Mouse (Mus musculus): ENCODE data around the gene Chchd6. TPM values are rescaled to one million over a fixed set of nuclear protein-coding genes. Genes with fewer than 3 reads are reported as not detected.

Gene Chchd6
- polyA plus RNA-seq, 1 experiment from 2014 or later = 178 TPM

DNA sequence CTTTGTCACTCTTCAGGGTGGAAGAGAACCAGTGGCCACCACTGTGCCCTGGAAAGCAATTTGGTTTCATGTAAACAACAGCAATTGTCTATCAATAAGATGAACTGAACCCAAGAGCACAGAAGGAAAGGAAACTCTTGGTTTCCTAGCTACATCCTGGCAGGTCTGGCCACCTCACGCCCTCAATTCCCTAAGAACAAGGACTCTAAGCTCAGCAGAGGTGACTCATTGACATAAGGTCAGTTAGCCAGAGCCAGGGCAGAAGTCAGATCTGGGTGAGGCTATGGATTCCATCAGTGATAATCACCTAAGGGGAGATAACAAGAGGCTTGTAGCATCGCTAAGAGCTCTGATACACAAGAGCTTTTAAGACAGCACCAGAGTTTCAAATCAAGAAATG is 137.9 kb downstream of the Chchd6 start:
- Histone ChIP-seq H3K4me2 (no peak overlapping the region), H3K4me1 (replicated peaks) (peaks cover 11% of the 10 kb centered on the region), H3K9ac (no peak overlapping the region), H3K4me3 (no peak overlapping the region), H3K9me3 (no peaks in the 10 kb centered on the region), H3K36me3 (no peaks in the 10 kb centered on the region), H3K27me3 (no peaks in the 10 kb centered on the region), H3K27ac (replicated peaks) (no peak overlapping the region)
- WGBS = 94% methylated on average over 2 of the region's 2 CpGs
- ATAC-seq (ENCODE audit: low FRiP score, low read depth) = no peak

DNA sequence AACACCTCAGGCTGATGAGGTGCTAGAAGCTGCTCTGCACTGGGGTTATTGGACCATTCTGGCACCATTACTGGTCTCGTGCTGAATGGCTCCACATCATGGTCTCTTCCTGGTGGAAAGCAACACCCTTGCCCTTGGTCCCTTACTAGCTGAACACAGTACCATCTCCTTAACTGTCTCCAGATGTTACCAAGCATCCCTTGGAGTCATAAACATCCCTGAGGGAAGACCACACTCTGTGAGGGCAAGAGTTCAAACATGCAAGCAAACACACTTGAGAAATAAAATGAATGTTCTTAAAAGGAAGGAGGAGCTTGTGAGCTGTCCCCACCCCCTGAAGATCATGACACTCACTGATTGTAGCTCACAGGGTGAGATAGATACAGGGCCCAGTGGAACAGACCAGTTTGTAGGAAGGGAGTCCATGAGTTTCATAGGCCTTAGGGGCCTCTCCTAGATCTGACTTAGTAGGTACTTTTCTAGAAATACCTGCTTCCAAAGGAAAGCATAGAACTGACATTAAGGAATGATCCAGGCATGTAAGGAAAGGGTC is 139.0 kb downstream of the Chchd6 start:
- 76% methylated on average over 1 of the region's 1 CpGs for WGBS
- no peak overlapping the region for H3K27ac ChIP-seq (replicated peaks)

GRCm38 (mm10) chr6:89455523-89456000 is 139.9 kb downstream of the Chchd6 start:
- H3K27me3 ChIP-seq = no peaks in the 10 kb centered on the region
- no peak overlapping the region for H3K4me2 ChIP-seq
- 74% methylated on average over 4 of the region's 4 CpGs for whole genome bisulfite sequencing
- no peak for ATAC-seq (ENCODE audit: low FRiP score, low read depth)
- no peak overlapping the region for H3K9ac ChIP-seq
- H3K4me3 ChIP-seq = no peak overlapping the region
- no peaks in the 10 kb centered on the region for H3K36me3 ChIP-seq
- H3K9me3 ChIP-seq = no peaks in the 10 kb centered on the region
- no peak overlapping the region for H3K27ac ChIP-seq (replicated peaks)
- peaks cover 14% of the 10 kb centered on the region for H3K4me1 ChIP-seq (replicated peaks)

More for the DNA sequence above, 139.0 kb downstream of the Chchd6 start:
- Histone ChIP-seq H3K36me3 (no peaks in the 10 kb centered on the region), H3K4me2 (no peak overlapping the region), H3K4me1 (replicated peaks) (peaks cover 14% of the 10 kb centered on the region), H3K27me3 (no peaks in the 10 kb centered on the region), H3K9ac (no peak overlapping the region), H3K4me3 (no peak overlapping the region), H3K9me3 (no peaks in the 10 kb centered on the region)
- no peak for ATAC-seq (ENCODE audit: low FRiP score, low read depth)

DNA sequence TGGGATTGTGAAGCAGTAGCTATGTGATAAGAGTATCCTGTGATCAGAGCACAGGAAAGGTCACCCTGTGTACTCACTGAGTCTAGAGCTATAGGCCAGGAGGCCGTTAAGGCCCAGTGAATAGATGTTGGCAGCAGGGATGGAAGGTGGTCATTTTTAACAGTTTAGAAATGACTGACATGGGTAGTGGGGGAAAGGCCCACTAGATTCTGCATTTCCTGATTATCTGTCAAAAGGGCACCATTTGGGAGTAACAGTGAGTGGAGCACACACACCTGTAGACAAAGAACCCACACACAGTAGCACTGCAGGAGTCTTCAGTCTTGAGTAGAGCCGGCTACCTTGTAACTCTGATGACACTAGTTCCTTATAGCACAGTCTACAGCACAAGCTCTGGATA is 141.0 kb downstream of the Chchd6 start:
- Histone ChIP-seq H3K4me3 (no peak overlapping the region), H3K9me3 (no peaks in the 10 kb centered on the region), H3K9ac (no peak overlapping the region), H3K4me2 (no peak overlapping the region), H3K27me3 (no peaks in the 10 kb centered on the region), H3K27ac (replicated peaks) (no peak overlapping the region), H3K4me1 (replicated peaks) (peaks cover 14% of the 10 kb centered on the region), H3K36me3 (no peaks in the 10 kb centered on the region)
- no peak for ATAC-seq (ENCODE audit: low FRiP score, low read depth)
- WGBS = 94% methylated on average over 2 of the region's 2 CpGs

DNA sequence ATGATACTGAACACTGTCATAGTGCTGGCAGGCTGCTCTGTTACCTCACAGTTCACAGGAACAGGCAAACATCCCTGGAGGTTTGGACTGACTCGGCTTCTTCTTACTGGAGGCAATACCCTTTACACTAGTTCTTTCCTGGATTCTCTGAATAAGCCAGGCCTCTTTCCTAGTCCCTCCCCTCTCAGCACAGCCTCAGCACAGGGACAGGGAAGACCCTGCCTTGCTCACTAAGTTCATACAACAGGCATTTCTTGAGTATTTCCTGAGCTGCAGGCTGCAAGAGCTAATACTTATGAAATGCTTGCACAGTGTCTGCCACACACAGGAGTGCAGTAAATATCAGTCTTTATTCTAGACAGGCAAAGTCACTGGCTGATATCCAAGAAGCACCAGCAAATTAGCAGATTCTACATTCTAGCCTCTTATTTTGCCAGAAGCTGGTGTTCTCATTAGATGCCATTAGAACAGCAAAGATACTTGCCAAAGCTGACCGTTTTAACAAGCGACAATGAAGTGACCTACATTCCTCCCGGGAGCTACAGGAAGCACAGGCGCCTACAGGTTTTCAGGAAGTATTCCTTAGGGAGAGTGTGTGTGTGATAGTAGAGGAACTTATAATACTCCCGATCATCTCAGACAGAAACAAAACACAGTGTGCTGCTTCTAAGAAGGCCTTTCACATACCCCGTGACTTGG is 142.3 kb downstream of the Chchd6 start:
- WGBS = 45% methylated on average over 7 of the region's 7 CpGs

DNA sequence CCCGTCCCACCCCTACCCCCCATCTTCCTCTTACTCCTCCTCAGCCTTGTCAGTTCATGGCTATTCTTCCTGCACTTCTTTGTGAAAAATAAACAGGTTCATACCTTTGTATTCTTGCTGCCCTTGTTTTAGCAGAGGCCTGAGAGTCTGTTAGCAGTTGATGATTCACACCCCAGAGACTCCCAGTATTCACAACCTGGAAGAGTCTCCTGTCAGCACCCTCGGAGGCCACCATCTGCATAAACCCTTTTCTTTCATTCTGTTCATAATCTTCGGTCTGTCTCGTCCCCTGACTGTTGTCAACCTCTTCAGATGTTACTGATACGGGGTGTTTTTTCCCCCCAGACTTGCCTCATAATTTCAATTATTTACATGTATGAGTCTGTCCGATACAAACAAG is 143.1 kb downstream of the Chchd6 start:
- Histone ChIP-seq H3K4me1 (replicated peaks) (peaks cover 14% of the 10 kb centered on the region), H3K27ac (replicated peaks) (no peak overlapping the region), H3K9ac (no peak overlapping the region), H3K4me3 (no peak overlapping the region), H3K36me3 (no peaks in the 10 kb centered on the region), H3K27me3 (no peaks in the 10 kb centered on the region), H3K9me3 (no peaks in the 10 kb centered on the region), H3K4me2 (no peak overlapping the region)
- ATAC-seq (ENCODE audit: low FRiP score, low read depth) = no peak
- WGBS = 74% methylated on average over 6 of the region's 6 CpGs

More for the DNA sequence above, 142.3 kb downstream of the Chchd6 start:
- H3K4me2 ChIP-seq = no peak overlapping the region
- peaks cover 14% of the 10 kb centered on the region for H3K4me1 ChIP-seq (replicated peaks)
- no peak overlapping the region for H3K9ac ChIP-seq
- no peaks in the 10 kb centered on the region for H3K36me3 ChIP-seq
- H3K27ac ChIP-seq (replicated peaks) = peak overlapping the region; percentile 50; the same call in 1 of the 2 replicates
- no peaks in the 10 kb centered on the region for H3K9me3 ChIP-seq
- no peaks in the 10 kb centered on the region for H3K27me3 ChIP-seq
- no peak overlapping the region for H3K4me3 ChIP-seq
- 0 out of 2 replicates have a peak, but pooled peaks have one; percentile 40 for ATAC-seq (ENCODE audit: low FRiP score, low read depth)

GRCm38 (mm10) chr6:89448736-89449135 is 146.7 kb downstream of the Chchd6 start:
- peaks cover 13% of the 10 kb centered on the region for H3K4me1 ChIP-seq (replicated peaks)
- 69% methylated on average over 3 of the region's 3 CpGs for WGBS
- no peaks in the 10 kb centered on the region for H3K9me3 ChIP-seq
- no peak overlapping the region for H3K4me3 ChIP-seq
- H3K27ac ChIP-seq (replicated peaks) = no peak overlapping the region
- H3K36me3 ChIP-seq = no peaks in the 10 kb centered on the region
- no peaks in the 10 kb centered on the region for H3K27me3 ChIP-seq
- ATAC-seq (ENCODE audit: low FRiP score, low read depth) = no peak
- no peak overlapping the region for H3K9ac ChIP-seq
- no peak overlapping the region for H3K4me2 ChIP-seq

- H3K9me3 ChIP-seq = no peaks in the 10 kb centered on the region
- H3K9ac ChIP-seq = no peak overlapping the region
- H3K27me3 ChIP-seq = no peaks in the 10 kb centered on the region
- H3K36me3 ChIP-seq = no peaks in the 10 kb centered on the region
- H3K27ac ChIP-seq (replicated peaks) = no peak overlapping the region
- WGBS = 30% methylated on average over 4 of the region's 4 CpGs
- H3K4me1 ChIP-seq (replicated peaks) = peaks cover 12% of the 10 kb centered on the region
- H3K4me3 ChIP-seq = no peak overlapping the region
- H3K4me2 ChIP-seq = no peak overlapping the region
- ATAC-seq (ENCODE audit: low FRiP score, low read depth) = peak; percentile 68
These were observed 154.8 kb downstream of the Chchd6 start for GRCm38 (mm10) chr6:89440671-89441070.

DNA sequence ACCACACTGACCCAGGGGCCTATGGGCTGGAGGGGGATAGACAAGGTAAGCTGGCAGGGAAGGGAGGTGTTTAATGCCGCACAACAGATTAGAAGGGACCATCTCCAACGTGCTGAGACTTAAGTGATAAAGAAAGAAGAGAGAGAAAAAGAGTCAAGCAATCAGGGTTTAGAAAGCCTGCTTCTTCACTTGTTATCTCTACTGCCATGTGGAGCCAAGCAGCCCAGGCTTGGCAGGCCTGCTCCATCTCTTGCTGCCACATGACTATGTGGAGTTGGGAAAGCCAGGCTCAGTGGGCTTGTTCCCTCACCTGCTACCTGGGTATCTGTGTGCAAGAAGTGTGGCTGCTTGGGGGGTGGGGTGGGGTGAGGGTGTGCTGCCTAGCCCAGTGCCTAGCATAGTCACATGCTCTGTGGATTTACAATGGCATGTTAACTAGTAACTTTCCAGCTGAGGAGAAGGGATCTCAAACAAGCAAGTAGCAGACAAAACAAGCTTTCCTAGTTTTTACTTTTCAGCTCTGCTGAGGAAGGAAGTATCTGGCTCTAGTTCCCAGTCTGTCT is 163.5 kb downstream of the Chchd6 start:
- Histone ChIP-seq H3K4me1 (replicated peaks) (no peaks in the 10 kb centered on the region), H3K36me3 (no peaks in the 10 kb centered on the region), H3K27ac (replicated peaks) (no peak overlapping the region), H3K4me2 (no peak overlapping the region), H3K9ac (no peak overlapping the region), H3K4me3 (no peak overlapping the region), H3K27me3 (no peaks in the 10 kb centered on the region), H3K9me3 (no peaks in the 10 kb centered on the region)
- ATAC-seq (ENCODE audit: low FRiP score, low read depth) = no peak
- 80% methylated on average over 2 of the region's 2 CpGs for WGBS

DNA sequence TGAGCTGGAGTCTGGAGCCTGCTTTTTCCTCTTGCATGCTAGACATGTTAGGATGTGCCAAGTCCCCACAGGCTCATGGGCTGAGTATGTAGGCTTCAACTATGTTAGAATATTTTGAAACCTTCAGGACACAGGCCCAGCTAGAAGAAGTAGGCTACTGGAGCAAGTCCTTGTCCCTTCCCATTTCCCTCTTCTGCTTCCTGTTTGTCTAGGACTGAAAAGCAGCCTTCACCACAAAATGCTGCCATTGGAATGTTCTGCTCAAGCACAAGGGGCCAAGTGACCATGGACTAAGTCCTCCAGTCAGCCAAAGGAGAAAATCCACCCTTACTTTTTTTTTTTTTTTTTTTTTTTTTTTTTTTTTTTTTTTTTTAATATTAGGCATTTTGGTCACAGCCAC is 164.7 kb downstream of the Chchd6 start:
- Histone ChIP-seq H3K4me1 (replicated peaks) (no peaks in the 10 kb centered on the region), H3K4me3 (no peak overlapping the region), H3K27ac (replicated peaks) (no peak overlapping the region), H3K4me2 (no peak overlapping the region), H3K27me3 (no peaks in the 10 kb centered on the region), H3K9ac (no peak overlapping the region), H3K9me3 (no peaks in the 10 kb centered on the region), H3K36me3 (no peaks in the 10 kb centered on the region)
- no peak for ATAC-seq (ENCODE audit: low FRiP score, low read depth)

DNA sequence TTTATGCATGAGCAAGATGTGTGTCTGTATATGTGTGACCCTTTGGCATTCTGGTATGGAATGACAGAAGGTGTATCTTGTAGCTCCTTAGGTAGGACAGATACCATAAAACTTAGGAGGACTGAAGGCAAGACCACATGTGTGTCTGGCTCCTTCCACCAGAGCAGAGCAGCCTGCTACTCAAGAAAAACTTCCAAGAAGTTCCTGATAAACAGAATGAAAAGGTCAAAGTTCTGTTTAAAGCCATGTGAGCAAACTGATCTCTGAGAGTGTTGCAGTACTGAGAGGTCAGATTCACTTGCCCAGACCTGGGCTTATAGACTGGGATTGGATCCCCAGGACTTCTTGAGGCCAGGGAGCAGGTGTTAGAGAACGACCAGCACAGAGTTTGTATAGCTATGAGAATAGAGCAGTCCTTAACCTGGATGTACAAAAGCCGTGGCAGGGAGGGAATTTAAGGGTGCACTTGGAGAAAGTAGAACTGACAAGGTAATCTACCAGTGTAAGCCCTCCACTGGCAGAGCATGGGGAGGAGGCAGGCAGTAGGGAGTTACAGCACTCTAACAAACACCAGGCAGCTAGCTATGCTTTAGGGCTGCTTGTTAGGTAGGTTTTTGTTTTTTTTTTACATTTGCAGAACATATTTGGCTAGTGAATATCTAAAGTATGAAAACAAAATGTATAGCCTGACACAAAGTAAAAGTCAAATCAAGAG is 166.6 kb downstream of the Chchd6 start:
- H3K9me3 ChIP-seq = no peaks in the 10 kb centered on the region
- H3K4me1 ChIP-seq (replicated peaks) = no peaks in the 10 kb centered on the region
- ATAC-seq (ENCODE audit: low FRiP score, low read depth) = no peak
- no peaks in the 10 kb centered on the region for H3K36me3 ChIP-seq
- 75% methylated on average over 2 of the region's 2 CpGs for WGBS
- H3K27ac ChIP-seq (replicated peaks) = no peak overlapping the region
- H3K9ac ChIP-seq = no peak overlapping the region
- H3K4me2 ChIP-seq = no peak overlapping the region
- H3K27me3 ChIP-seq = no peaks in the 10 kb centered on the region
- H3K4me3 ChIP-seq = no peak overlapping the region

DNA sequence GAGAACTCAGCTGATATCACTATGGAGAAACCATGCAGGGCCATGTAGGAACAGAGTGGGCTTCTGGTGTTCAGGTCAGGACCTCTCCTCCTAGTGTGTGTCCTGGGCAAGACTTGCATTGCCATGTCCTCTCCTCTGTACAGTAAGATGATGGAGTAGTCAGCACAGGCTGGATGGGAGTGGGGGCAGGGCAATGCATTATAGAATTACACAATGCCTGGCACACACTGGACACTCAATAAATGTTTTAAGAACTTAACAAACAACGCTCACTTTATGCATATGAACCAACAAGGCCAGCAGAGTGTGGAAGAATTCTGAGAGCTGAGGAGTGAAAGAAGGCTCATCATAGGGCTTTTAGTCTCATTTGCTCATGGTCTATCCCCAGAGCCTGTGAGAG is 171.0 kb downstream of the Chchd6 start:
- H3K27me3 ChIP-seq = no peaks in the 10 kb centered on the region
- ATAC-seq (ENCODE audit: low FRiP score, low read depth) = no peak
- H3K9me3 ChIP-seq = no peaks in the 10 kb centered on the region
- H3K27ac ChIP-seq (replicated peaks) = no peak overlapping the region
- WGBS = 85% methylated on average over 1 of the region's 1 CpGs
- no peaks in the 10 kb centered on the region for H3K4me1 ChIP-seq (replicated peaks)
- H3K4me3 ChIP-seq = no peak overlapping the region
- H3K36me3 ChIP-seq = no peaks in the 10 kb centered on the region
- H3K4me2 ChIP-seq = no peak overlapping the region
- no peak overlapping the region for H3K9ac ChIP-seq
